Mouse (Mus musculus) lung, adult 2 months (tissue): ENCODE data around the gene Thrb.

Experiments
- CTCF ChIP-seq: fragments of 200-500 bp; IDR thresholded peaks from 2 replicates; pipeline ENCODE4 v1.5.1; 2011; ENCODE audit warnings: mild to moderate bottlenecking, low read length, control low read depth; ENCODE audit not compliant: insufficient read depth
- POLR2A ChIP-seq: fragments of 200-500 bp; IDR thresholded peaks from 2 replicates; pipeline ENCODE4 v1.6.1; 2011; ENCODE audit warnings: low read depth, mild to moderate bottlenecking, control low read depth, low read length, borderline replicate concordance; ENCODE audit errors: extremely low read depth

- no peak for TF ChIP-seq CTCF
- no peak for TF ChIP-seq POLR2A
Observed at GRCm38 (mm10) chr14:17632887-17633522, 27.1 kb upstream of the Thrb start.
